Mouse (Mus musculus) limb, embryonic 13.5 days (tissue): Measurements from ENCODE around the gene Clk2. TPM values are rescaled to one million over a fixed set of nuclear protein-coding genes. Genes with fewer than 3 reads are reported as not detected.
A peak's percentile ranks its signal among the peaks of the same experiment; 100 is the strongest.

Source experiments
- ATAC-seq: fragments of 200-750 bp; cut with Nextera tagmentation; 2 replicates; pipeline ENCODE4 v1.8.0; 2017; ENCODE audit warnings: low read depth, moderate number of reproducible peaks, moderate TSS enrichment; ENCODE audit not compliant: low FRiP score
- H3K27ac ChIP-seq: fragments of 300-500 bp; sonication (generic); 2 replicates; pipeline ENCODE4 v1.5.1; 2015; ENCODE audit warnings: inconsistent platforms, mild to moderate bottlenecking, moderate library complexity
- H3K27me3 ChIP-seq: fragments of 300-500 bp; sonication (generic); 2 replicates; pipeline ENCODE4 v1.6.1; 2015; ENCODE audit warnings: mild to moderate bottlenecking, inconsistent platforms
- H3K36me3 ChIP-seq: fragments of 300-500 bp; sonication (generic); 2 replicates; pipeline ENCODE4 v1.6.1; 2015; ENCODE audit warnings: inconsistent platforms, mild to moderate bottlenecking, moderate library complexity
- H3K4me1 ChIP-seq: fragments of 300-500 bp; sonication (generic); 2 replicates; pipeline ENCODE4 v1.6.1; 2015; ENCODE audit warnings: inconsistent platforms
- H3K4me2 ChIP-seq: fragments of 300-500 bp; sonication (generic); replicated peaks from 2 replicates; pipeline ENCODE4 v1.6.1; 2015; ENCODE audit warnings: inconsistent platforms, mild to moderate bottlenecking, moderate library complexity
- H3K4me3 ChIP-seq: fragments of 300-500 bp; sonication (generic); 2 replicates; pipeline ENCODE4 v1.5.1; 2015; ENCODE audit warnings: moderate library complexity, mild to moderate bottlenecking, inconsistent platforms
- H3K9ac ChIP-seq: fragments of 300-500 bp; sonication (generic); 2 replicates; pipeline ENCODE4 v1.6.1; 2015; ENCODE audit warnings: mild to moderate bottlenecking, inconsistent platforms
- H3K9me3 ChIP-seq: fragments of 300-500 bp; sonication (generic); 2 replicates; pipeline ENCODE4 v1.6.1; 2016; ENCODE audit warnings: inconsistent platforms
- WGBS: fragments of 180-500 bp; shearing (Covaris S2); methylation state at CpG from one replicate; pipeline ENCODE4 v1.1.7; 2015; 5-methylcytosine and 5-hydroxymethylcytosine counted together
- polyA plus RNA-seq: library from polyadenylated mRNA; unstranded; fragments of >200 nt; fragmentation: Nextera tagmentation; extraction: Ambion mirVana; gene quantifications from 2 replicates; pipeline ENCODE4 v1.2.1, GENCODE M21; 2015

The Clk2 gene
- polyA plus RNA-seq, 1 experiment from 2014 or later = 32.3 TPM

GRCm38 (mm10) chr3:89202253-89203141 lies 37.9 kb downstream of the Clk2 start, which contains the start of gene Gba:
Gene Gba (plus strand): TSS chr3:89202928.
- H3K27ac ChIP-seq = no peak within 1 kb of the TSS
- H3K36me3 ChIP-seq = peaks cover 34% of the 10 kb centered on the region
- WGBS = 27% methylated on average over 13 of the region's 13 CpGs
- H3K4me1 ChIP-seq = peaks cover 6% of the 10 kb centered on the region
- H3K9ac ChIP-seq = peak within 1 kb of the TSS; percentile 70
- ATAC-seq = peak; percentile 91
- no peaks in the 10 kb centered on the region for H3K9me3 ChIP-seq
- H3K27me3 ChIP-seq = no peaks in the 10 kb centered on the region
- H3K4me3 ChIP-seq = peak within 1 kb of the TSS; percentile 60
- peak within 1 kb of the TSS; percentile 75 for H3K4me2 ChIP-seq

GRCm38 (mm10) chr3:89203142-89203514 lies 38.5 kb downstream of the Clk2 start:
- Histone ChIP-seq H3K27ac (no peak overlapping the region), H3K9ac (peak overlapping the region; percentile 70), H3K4me2 (peak overlapping the region; percentile 75), H3K27me3 (no peaks in the 10 kb centered on the region), H3K4me3 (peak overlapping the region; percentile 60), H3K9me3 (no peaks in the 10 kb centered on the region), H3K36me3 (peaks cover 40% of the 10 kb centered on the region), H3K4me1 (peaks cover 6% of the 10 kb centered on the region)
- no peak for ATAC-seq
- 39% methylated on average over 5 of the region's 5 CpGs for WGBS

GRCm38 (mm10) chr3:89206079-89206478 lies 41.5 kb downstream of the Clk2 start:
- no peak overlapping the region for H3K4me3 ChIP-seq
- H3K9ac ChIP-seq = no peak overlapping the region
- no peaks in the 10 kb centered on the region for H3K27me3 ChIP-seq
- no peak for ATAC-seq
- peaks cover 6% of the 10 kb centered on the region for H3K4me1 ChIP-seq
- WGBS = 91% methylated on average over 7 of the region's 7 CpGs
- peaks cover 69% of the 10 kb centered on the region for H3K36me3 ChIP-seq
- no peak overlapping the region for H3K27ac ChIP-seq
- H3K4me2 ChIP-seq = no peak overlapping the region
- H3K9me3 ChIP-seq = no peaks in the 10 kb centered on the region

DNA sequence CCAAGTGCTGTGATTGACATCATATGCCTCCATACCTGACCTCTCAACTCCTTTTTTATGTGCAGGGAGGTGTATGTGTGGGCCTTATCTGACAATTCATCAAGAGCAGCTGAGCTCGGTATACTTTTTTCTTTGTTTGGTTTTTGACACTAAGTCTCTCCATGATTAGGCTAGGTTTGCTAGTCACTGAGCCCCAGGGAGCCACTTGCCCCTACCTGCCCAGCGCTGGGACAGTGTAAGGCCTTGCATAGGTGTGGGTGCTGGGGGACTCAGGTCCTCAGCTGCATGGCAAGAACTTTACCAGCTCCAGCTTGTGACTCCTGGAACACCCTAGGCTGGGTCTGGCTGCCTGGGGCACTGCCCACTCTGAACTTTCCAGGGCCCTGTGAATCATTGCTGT lies 42.1 kb downstream of the Clk2 start:
- ATAC-seq = no peak
- Histone ChIP-seq H3K36me3 (peaks cover 69% of the 10 kb centered on the region), H3K9ac (no peak overlapping the region), H3K9me3 (no peaks in the 10 kb centered on the region), H3K27me3 (no peaks in the 10 kb centered on the region), H3K4me1 (peaks cover 6% of the 10 kb centered on the region), H3K4me3 (no peak overlapping the region), H3K4me2 (no peak overlapping the region), H3K27ac (no peak overlapping the region)
- WGBS = 88% methylated on average over 2 of the region's 2 CpGs

DNA sequence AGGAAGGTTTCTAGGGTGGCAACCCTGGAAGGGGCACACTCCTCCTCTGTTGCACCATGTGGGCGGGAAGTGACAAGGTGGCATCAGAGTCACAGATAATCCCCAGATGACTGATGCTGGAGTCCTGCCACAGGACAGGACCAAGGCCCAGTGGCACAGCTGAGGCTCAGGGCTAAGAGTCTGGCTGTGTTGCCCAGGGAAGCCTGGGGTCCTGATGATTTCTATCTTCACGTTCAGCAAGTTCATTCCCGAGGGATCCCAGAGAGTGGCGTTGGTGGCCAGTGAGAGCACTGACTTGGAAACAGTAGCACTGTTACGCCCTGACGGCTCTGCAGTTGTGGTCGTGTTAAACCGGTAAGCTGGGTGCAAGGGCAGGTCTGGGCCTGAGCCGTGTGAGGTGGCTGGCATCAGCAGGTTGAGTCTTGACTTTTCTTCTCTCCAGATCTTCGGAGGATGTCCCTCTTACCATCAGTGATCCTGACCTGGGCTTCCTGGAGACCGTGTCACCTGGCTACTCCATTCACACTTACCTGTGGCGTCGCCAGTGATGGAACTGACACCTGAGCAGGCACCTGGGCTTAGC lies 43.6 kb downstream of the Clk2 start:
- H3K27me3 ChIP-seq = no peaks in the 10 kb centered on the region
- H3K27ac ChIP-seq = no peak overlapping the region
- 89% methylated on average over 13 of the region's 13 CpGs for WGBS
- peaks cover 17% of the 10 kb centered on the region for H3K4me1 ChIP-seq
- no peak overlapping the region for H3K4me3 ChIP-seq
- H3K4me2 ChIP-seq = no peak overlapping the region
- H3K36me3 ChIP-seq = peaks cover 75% of the 10 kb centered on the region
- ATAC-seq = no peak
- H3K9me3 ChIP-seq = no peaks in the 10 kb centered on the region
- no peak overlapping the region for H3K9ac ChIP-seq

DNA sequence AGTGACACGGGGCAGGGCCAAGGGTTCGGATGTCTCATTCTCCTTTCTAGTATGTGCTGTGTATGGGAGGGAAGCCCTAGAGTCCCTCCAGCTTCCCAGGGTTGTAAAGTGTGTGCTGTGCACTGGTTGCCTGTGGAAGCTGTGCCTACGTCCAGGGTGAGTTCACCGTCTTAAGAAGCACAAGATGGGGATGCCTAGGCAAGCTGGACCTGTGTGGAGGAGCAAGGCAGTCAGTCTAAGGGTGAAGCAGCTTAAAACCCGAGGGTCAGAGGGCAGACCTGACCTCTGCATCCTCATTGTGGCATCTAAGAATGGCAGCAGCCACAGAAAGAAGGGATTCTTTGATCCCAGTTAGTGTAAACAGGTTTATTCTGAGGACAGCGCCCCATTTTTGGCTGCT lies 44.1 kb downstream of the Clk2 start:
- Histone ChIP-seq H3K27ac (no peak overlapping the region), H3K27me3 (no peaks in the 10 kb centered on the region), H3K4me3 (no peak overlapping the region), H3K4me2 (no peak overlapping the region), H3K36me3 (peaks cover 75% of the 10 kb centered on the region), H3K9ac (no peak overlapping the region), H3K4me1 (peaks cover 15% of the 10 kb centered on the region), H3K9me3 (no peaks in the 10 kb centered on the region)
- ATAC-seq = no peak
- 80% methylated on average over 6 of the region's 6 CpGs for WGBS

- Histone ChIP-seq H3K27me3 (no peaks in the 10 kb centered on the region), H3K27ac (no peak overlapping the region), H3K36me3 (peaks cover 67% of the 10 kb centered on the region), H3K9ac (no peak overlapping the region), H3K4me2 (no peak overlapping the region), H3K4me3 (no peak overlapping the region), H3K9me3 (no peaks in the 10 kb centered on the region), H3K4me1 (peaks cover 18% of the 10 kb centered on the region)
- 91% methylated on average over 7 of the region's 7 CpGs for WGBS
- no peak for ATAC-seq
Measured at GRCm38 (mm10) chr3:89209731-89210130, 45.1 kb downstream of the Clk2 start.

DNA sequence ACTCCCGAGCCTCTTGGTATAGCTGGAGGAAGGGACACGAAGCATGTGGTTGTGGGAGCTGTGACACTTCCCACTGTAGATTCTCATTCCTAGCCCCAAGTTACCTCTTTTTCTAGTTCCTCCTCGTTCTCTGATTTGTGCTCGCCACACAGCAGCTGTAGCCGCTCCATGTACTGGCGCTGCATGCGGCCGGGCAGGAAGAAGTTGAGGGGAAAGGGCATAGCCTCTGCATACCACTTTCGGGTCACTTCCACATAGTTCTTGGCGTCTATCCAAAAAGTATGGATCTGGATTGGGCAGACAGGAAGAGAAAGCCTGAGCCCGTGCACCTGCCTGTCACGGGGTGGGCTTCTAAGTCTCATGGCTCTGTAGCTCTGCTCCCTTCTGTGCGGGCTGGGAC lies 45.6 kb downstream of the Clk2 start:
- no peak overlapping the region for H3K4me2 ChIP-seq
- H3K36me3 ChIP-seq = peaks cover 63% of the 10 kb centered on the region
- no peak overlapping the region for H3K4me3 ChIP-seq
- H3K4me1 ChIP-seq = peaks cover 23% of the 10 kb centered on the region
- H3K27ac ChIP-seq = peak overlapping the region; percentile 29; the same call in 1 of the 2 replicates
- no peaks in the 10 kb centered on the region for H3K9me3 ChIP-seq
- 84% methylated on average over 13 of the region's 13 CpGs for WGBS
- no peak for ATAC-seq
- no peak overlapping the region for H3K9ac ChIP-seq
- H3K27me3 ChIP-seq = no peaks in the 10 kb centered on the region

- H3K4me1 ChIP-seq = peaks cover 28% of the 10 kb centered on the region
- no peak overlapping the region for H3K4me3 ChIP-seq
- peaks cover 58% of the 10 kb centered on the region for H3K36me3 ChIP-seq
- H3K27me3 ChIP-seq = no peaks in the 10 kb centered on the region
- H3K4me2 ChIP-seq = no peak overlapping the region
- no peak overlapping the region for H3K27ac ChIP-seq
- WGBS = 68% methylated on average over 7 of the region's 7 CpGs
- H3K9me3 ChIP-seq = no peaks in the 10 kb centered on the region
- no peak overlapping the region for H3K9ac ChIP-seq
- no peak for ATAC-seq
Measured at GRCm38 (mm10) chr3:89210731-89211130, 46.1 kb downstream of the Clk2 start.

GRCm38 (mm10) chr3:89213803-89214530 lies 49.4 kb downstream of the Clk2 start:
- peaks cover 34% of the 10 kb centered on the region for H3K4me1 ChIP-seq
- ATAC-seq = peak; percentile 93
- peak overlapping the region; percentile 84 for H3K4me3 ChIP-seq
- H3K9ac ChIP-seq = peak overlapping the region; percentile 86
- peaks cover 41% of the 10 kb centered on the region for H3K36me3 ChIP-seq
- H3K27ac ChIP-seq = peak overlapping the region; percentile 98
- no peaks in the 10 kb centered on the region for H3K27me3 ChIP-seq
- under 1% methylated on average over 69 of the region's 69 CpGs for WGBS
- H3K9me3 ChIP-seq = no peaks in the 10 kb centered on the region
- H3K4me2 ChIP-seq = peak overlapping the region; percentile 83

DNA sequence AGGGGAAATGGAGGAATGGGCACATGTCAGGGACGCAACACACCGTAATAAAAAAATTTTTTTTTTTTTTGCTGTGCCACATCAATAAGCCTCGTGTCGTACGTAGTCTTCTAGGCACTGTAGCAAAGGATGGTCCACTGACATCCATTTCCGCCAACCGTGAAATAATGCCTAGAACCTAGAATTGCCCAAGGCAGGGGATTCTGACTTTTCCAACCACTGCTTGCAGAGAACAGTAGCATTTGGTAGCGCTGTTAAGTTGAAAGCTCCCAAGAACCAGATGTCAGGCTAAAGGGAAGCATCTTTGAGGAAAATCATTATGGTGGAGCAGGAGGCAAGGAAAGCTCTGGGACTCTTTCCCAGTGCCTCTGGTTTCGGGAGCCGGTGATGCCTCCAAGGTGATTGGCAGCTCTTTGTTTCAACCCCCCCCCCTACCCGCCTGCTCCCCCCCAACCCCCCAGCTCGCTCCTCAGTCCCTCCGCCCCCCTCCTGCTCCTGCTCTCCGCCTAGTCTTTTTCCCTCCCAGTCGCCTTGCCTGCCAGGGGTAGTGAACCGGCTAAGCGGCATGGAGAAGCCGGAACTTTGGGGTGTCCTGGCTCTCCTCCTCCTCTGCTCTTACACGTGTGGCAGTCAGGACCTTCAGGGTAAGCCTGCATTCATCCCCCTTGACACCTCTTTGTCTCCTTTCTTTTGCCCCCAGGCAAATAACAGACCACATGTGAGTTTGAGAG lies 50.3 kb downstream of the Clk2 start, which contains the start of gene Thbs3:
TSS of gene Thbs3 (plus strand) at position 500 of the 731 bp plus-strand sequence.
- peak within 1 kb of the TSS; percentile 86 for H3K9ac ChIP-seq
- ATAC-seq = no peak
- peak within 1 kb of the TSS; percentile 98 for H3K27ac ChIP-seq
- peak within 1 kb of the TSS; percentile 84 for H3K4me3 ChIP-seq
- WGBS = under 1% methylated on average over 19 of the region's 19 CpGs
- H3K36me3 ChIP-seq = peaks cover 41% of the 10 kb centered on the region
- H3K4me1 ChIP-seq = peaks cover 34% of the 10 kb centered on the region
- peak within 1 kb of the TSS; percentile 83 for H3K4me2 ChIP-seq
- no peaks in the 10 kb centered on the region for H3K27me3 ChIP-seq
- no peaks in the 10 kb centered on the region for H3K9me3 ChIP-seq
